ENCODE assay signal across 15 mouse cellular contexts in the genomic region with DNA sequence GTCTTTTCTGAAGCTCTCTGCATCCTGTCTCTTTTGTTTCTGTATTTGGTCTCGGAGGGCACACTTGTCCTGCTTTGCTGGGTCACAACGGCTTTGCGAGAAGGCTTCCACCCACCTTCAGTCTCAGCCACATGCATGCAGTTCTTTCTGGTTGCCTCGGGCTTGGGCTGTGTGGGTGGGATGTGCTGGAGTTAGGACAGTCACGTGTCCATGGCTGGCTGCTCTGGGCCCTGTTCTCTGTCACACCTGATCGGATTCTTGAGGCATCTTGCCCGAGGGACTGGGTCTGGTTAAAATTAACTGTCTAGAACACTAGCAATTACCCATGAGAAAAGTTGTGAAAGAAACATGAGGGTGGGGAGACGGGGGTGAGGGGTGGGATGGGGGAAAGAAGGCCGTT. TPM values are rescaled to one million over a fixed set of nuclear protein-coding genes. Genes with fewer than 3 reads are reported as not detected.
DNase-seq lines count a peak whose midpoint lies in the region; ATAC-seq and TF ChIP-seq lines count a peak whose summit lies in the region.
"Had no signal": no experiment of that assay in that cellular context is flagged by ENCODE, and none has a peak within 500 bp of the region (broad histone marks: within the 10 kb centered on the region; RNA-seq: fewer than 3 reads in every experiment).

No protein-coding gene starts in this region.

- no peak for TF ChIP-seq EP300 in CH12.LX (IDR thresholded peaks at IDR 0.05; ENCODE audit: low read length)

- TF ChIP-seq POLR2A in CH12.LX (IDR thresholded peaks at IDR 0.05; ENCODE audit: low read depth, low read length), result no peak

- H3K36me3 ChIP-seq in hindbrain, embryonic 10.5 days, result no peaks in the 10 kb centered on the region
- no peaks in the 10 kb centered on the region for H3K36me3 ChIP-seq in hindbrain, postnatal 0 days (ENCODE audit: insufficient read depth, low read length)
- no peaks in the 10 kb centered on the region for H3K36me3 ChIP-seq in CH12.LX (replicated peaks in 1 of 2; ENCODE audit: control insufficient read depth in 1 of 2, insufficient read depth in 1 of 2, low read length in 1 of 2)
- no peaks in the 10 kb centered on the region for H3K36me3 ChIP-seq in embryonic facial prominence, embryonic 11.5 days (replicated peaks; ENCODE audit: control insufficient read depth, insufficient read depth, low read depth, low read length)

- no peaks in the 10 kb centered on the region for H3K9me3 ChIP-seq in hindbrain, embryonic 10.5 days
- H3K9me3 ChIP-seq in hindbrain, postnatal 0 days (ENCODE audit: low read length), result no peaks in the 10 kb centered on the region
- no peaks in the 10 kb centered on the region for H3K9me3 ChIP-seq in CH12.LX (replicated peaks; ENCODE audit: low read length)
- no peaks in the 10 kb centered on the region for H3K9me3 ChIP-seq in embryonic facial prominence, embryonic 11.5 days (replicated peaks; ENCODE audit: control insufficient read depth, low read length)
- H3K9me3 ChIP-seq: forebrain, embryonic 13.5 days had no signal

- H3K4me3 ChIP-seq in hindbrain, embryonic 10.5 days, result no peak overlapping the region
- H3K4me3 ChIP-seq in hindbrain, postnatal 0 days (ENCODE audit: low read length), result no peak overlapping the region
- H3K4me3 ChIP-seq in CH12.LX (replicated peaks in 1 of 3; ENCODE audit: low read depth in 2 of 3, low read length in 2 of 3, poor library complexity in 1 of 3), result no peak overlapping the region
- H3K4me3 ChIP-seq in embryonic facial prominence, embryonic 11.5 days (ENCODE audit: low read depth, low read length), result no peak overlapping the region
- H3K4me3 ChIP-seq: forebrain, embryonic 13.5 days; myocyte had no signal

- in situ Hi-C loops in CH12.LX (cut with MboI; ENCODE audit: low pct_ligation_motif_present, low pct_unique_long_range_greater_than_20kb, low sequenced_read_pairs), result no loop called here

- H3K9ac ChIP-seq in hindbrain, postnatal 0 days (replicated peaks; ENCODE audit: low read length), result no peak overlapping the region
- no peak overlapping the region for H3K9ac ChIP-seq in CH12.LX (ENCODE audit: insufficient read depth, low read depth)
- H3K9ac ChIP-seq in embryonic facial prominence, embryonic 11.5 days (replicated peaks; ENCODE audit: low read length), result no peak overlapping the region
- H3K9ac ChIP-seq: forebrain, embryonic 13.5 days; liver, embryonic 14.5 days had no signal

- H3K4me2 ChIP-seq in hindbrain, postnatal 0 days (ENCODE audit: low read depth, low read length), result no peak overlapping the region
- H3K4me2 ChIP-seq in CH12.LX (ENCODE audit: insufficient read depth, low read depth, poor library complexity, severe bottlenecking), result no peak overlapping the region
- H3K4me2 ChIP-seq in embryonic facial prominence, embryonic 11.5 days (ENCODE audit: low read depth, low read length), result no peak overlapping the region
- H3K4me2 ChIP-seq: forebrain, embryonic 13.5 days had no signal

- H3K27ac ChIP-seq in hindbrain, embryonic 10.5 days, result 0 out of 2 replicates have a peak overlapping the region, but pooled peaks have one; percentile 25
- H3K27ac ChIP-seq in hindbrain, postnatal 0 days, result no peak overlapping the region
- H3K27ac ChIP-seq in CH12.LX (ENCODE audit: insufficient read depth, low read depth), result no peak overlapping the region
- no peak overlapping the region for H3K27ac ChIP-seq in embryonic facial prominence, embryonic 11.5 days (replicated peaks; ENCODE audit: low read depth, low read length)
- H3K27ac ChIP-seq: forebrain, embryonic 13.5 days; liver, embryonic 14.5 days had no signal

- TF ChIP-seq RAD21 in CH12.LX (IDR thresholded peaks at IDR 0.05; ENCODE audit: low read depth, low read length), result no peak; the same call in 1 of the 2 replicates

- dilution Hi-C loops in CH12.LX (cut with MboI; ENCODE audit: extremely low pct_ligation_motif_present, extremely low pct_unique_long_range_greater_than_20kb, low sequenced_read_pairs), result no loop called here

- DNase-seq in hindbrain, embryonic 10.5 days (ENCODE audit: low spot score), result peak; percentile 16
- DNase-seq in hindbrain, postnatal 0 days (ENCODE audit: low spot score), result no peak
- DNase-seq in CH12.LX (ENCODE audit: extremely low read depth), result peak; percentile 38
- DNase-seq in embryonic facial prominence, embryonic 11.5 days (ENCODE audit: low spot score), result peak; percentile 44
- DNase-seq in kidney, postnatal 10 days, result peak; percentile 58
- no peak for DNase-seq in lung, adult 18-20 months
- DNase-seq in cerebellum, adult 18-20 months, result no peak
- DNase-seq in liver, result no peak
- DNase-seq: adrenal gland, postnatal 36 days; cerebellum, adult 11 months; gastrocnemius, postnatal 25 days; heart, postnatal 36 days had no signal

- H3K79me2 ChIP-seq in CH12.LX (replicated peaks; ENCODE audit: control insufficient read depth, extremely low read depth, insufficient read depth, poor library complexity, severe bottlenecking), result no peaks in the 10 kb centered on the region

- no peak for ATAC-seq in hindbrain, postnatal 0 days
- 0 out of 2 replicates have a peak, but pooled peaks have one; percentile 73 for ATAC-seq in embryonic facial prominence, embryonic 11.5 days (replicated peaks; ENCODE audit: insufficient number of reproducible peaks, low FRiP score, low TSS enrichment, low read depth)
- ATAC-seq: forebrain, embryonic 13.5 days had no signal

- H3K27me3 ChIP-seq in hindbrain, embryonic 10.5 days (ENCODE audit: insufficient read depth, poor library complexity, severe bottlenecking), result no peaks in the 10 kb centered on the region
- no peaks in the 10 kb centered on the region for H3K27me3 ChIP-seq in hindbrain, postnatal 0 days (ENCODE audit: insufficient read depth, low read length)
- H3K27me3 ChIP-seq in CH12.LX (replicated peaks), result no peaks in the 10 kb centered on the region
- H3K27me3 ChIP-seq in embryonic facial prominence, embryonic 11.5 days (ENCODE audit: control insufficient read depth, insufficient read depth, low read length), result no peaks in the 10 kb centered on the region
- H3K27me3 ChIP-seq: forebrain, embryonic 13.5 days had no signal

- 46% methylated on average over 9 of the region's 9 CpGs for WGBS in hindbrain, embryonic 10.5 days
- 41% methylated on average over 9 of the region's 9 CpGs for WGBS in hindbrain, postnatal 0 days
- 28% methylated on average over 9 of the region's 9 CpGs for WGBS in embryonic facial prominence, embryonic 11.5 days

- H3K4me1 ChIP-seq in hindbrain, embryonic 10.5 days (replicated peaks), result peaks cover 8% of the 10 kb centered on the region; the same call in 1 of the 2 replicates
- H3K4me1 ChIP-seq in hindbrain, postnatal 0 days (ENCODE audit: insufficient read depth, low read length), result no peaks in the 10 kb centered on the region
- H3K4me1 ChIP-seq in CH12.LX (ENCODE audit: control insufficient read depth in 1 of 2, insufficient read depth in 2 of 2), result peaks cover 6 to 28% of the 10 kb centered on the region in 2 experiments
- no peaks in the 10 kb centered on the region; the same call in 1 of the 2 replicates for H3K4me1 ChIP-seq in embryonic facial prominence, embryonic 11.5 days (ENCODE audit: control insufficient read depth, insufficient read depth, low read length)
- H3K4me1 ChIP-seq: forebrain, embryonic 13.5 days had no signal

- no peak for TF ChIP-seq CTCF in hindbrain, postnatal 0 days (IDR thresholded peaks at IDR 0.05; ENCODE audit: low read depth)
- TF ChIP-seq CTCF in CH12.LX (conservative IDR thresholded peaks at IDR 0.05 in 1 of 2, IDR thresholded peaks at IDR 0.05 in 1 of 2; ENCODE audit: low read depth in 2 of 2, low read length in 2 of 2), result no peak

TF ChIP-seq in CH12.LX, 34 proteins besides CTCF, POLR2A, EP300 and RAD21:
- TF ChIP-seq MAZ (IDR thresholded peaks at IDR 0.05; ENCODE audit: low read depth, low read length) (no peak), MXI1 (IDR thresholded peaks at IDR 0.05; ENCODE audit: low read depth, low read length) (no peak), POLR2AphosphoS2 (IDR thresholded peaks at IDR 0.05; ENCODE audit: low read depth, low read length) (no peak), BHLHE40 (IDR thresholded peaks at IDR 0.05; ENCODE audit: low read depth, low read length) (peak; percentile 65), UBTF (IDR thresholded peaks at IDR 0.05; ENCODE audit: low read depth, low read length) (no peak), MAFK (IDR thresholded peaks at IDR 0.05; ENCODE audit: insufficient replicate concordance, low read length) (no peak), ETS1 (conservative IDR thresholded peaks at IDR 0.05; ENCODE audit: low read depth, low read length) (no peak), USF1 (IDR thresholded peaks at IDR 0.05; ENCODE audit: low read depth, low read length) (peak; percentile 53), USF2 (conservative IDR thresholded peaks at IDR 0.05; ENCODE audit: low read depth, low read length) (peak; percentile 63), MYC (IDR thresholded peaks at IDR 0.05; ENCODE audit: low read depth, low read length) (no peak), ZNF384 (IDR thresholded peaks at IDR 0.05; ENCODE audit: low read depth, low read length) (no peak), TCF12 (IDR thresholded peaks at IDR 0.05; ENCODE audit: low read depth, low read length) (no peak), ZC3H11A (IDR thresholded peaks at IDR 0.05; ENCODE audit: low read depth, low read length) (no peak), SIN3A (IDR thresholded peaks at IDR 0.05; ENCODE audit: low read length) (no peak), CHD2 (IDR thresholded peaks at IDR 0.05; ENCODE audit: low read length) (no peak), MAX (IDR thresholded peaks at IDR 0.05; ENCODE audit: low read length) (peak; percentile 80), CHD1 (IDR thresholded peaks at IDR 0.05; ENCODE audit: low read depth, low read length) (no peak)
TF ChIP-seq in CH12.LX: peak in this region for 4.

RNA-seq across cellular contexts. Expression of a gene that starts 36.7 kb away (rescaled TPM):
- polyA plus RNA-seq in hindbrain, embryonic 10.5 days (2016; fragmentation: Nextera tagmentation; extraction: Ambion mirVana), result 11.1 and 12.6 TPM in 2 replicates
- 36.3 and 45.3 TPM in 2 replicates for total RNA-seq in hindbrain, postnatal 0 days (2014; rRNA removed)
- 15.3 and 19.2 TPM in 2 replicates for polyA plus RNA-seq in hindbrain, postnatal 0 days (2015; fragmentation: Nextera tagmentation; extraction: Ambion mirVana)
- 37.9 and 48.7 TPM in 2 replicates for total RNA-seq in CH12.LX (2012; rRNA removed)
- total RNA-seq in CH12.LX (2014; rRNA removed), result 7.7 and 10.7 TPM in 2 replicates
- polyA plus RNA-seq in CH12.LX (2012; ENCODE audit: insufficient read length, low read depth), result 13.4 and 14.7 TPM in 2 replicates
- polyA plus RNA-seq in embryonic facial prominence, embryonic 11.5 days (2014; fragmentation: Nextera tagmentation; extraction: Ambion mirVana), result 16.8 and 17.9 TPM in 2 replicates

Comparison
In these comparisons a context has a peak if more than half of its experiments do, and no peak if none do; other contexts are left out.
1. DNase-seq: peak in hindbrain, embryonic 10.5 days (single experiment), CH12.LX (single experiment), embryonic facial prominence, embryonic 11.5 days (single experiment) and kidney, postnatal 10 days (single experiment); none in hindbrain, postnatal 0 days (single experiment), lung, adult 18-20 months (0 of 2), cerebellum, adult 18-20 months (0 of 2) and liver (single experiment).